Mouse (Mus musculus): ENCODE results near the gene 1520401A03Rik. TPM values are rescaled to one million over a fixed set of nuclear protein-coding genes. Genes with fewer than 3 reads are reported as not detected.

The 1520401A03Rik gene
- polyA plus RNA-seq, 1 experiment = 7.1 TPM

- no peak overlapping the region for H3K4me3 ChIP-seq (ENCODE audit: control insufficient read depth, low read depth, low read length)
- TF ChIP-seq CTCF (IDR thresholded peaks at IDR 0.05; ENCODE audit: control insufficient read depth, insufficient read depth, insufficient replicate concordance, low read depth, low read length) (no peak), POLR2A (IDR thresholded peaks at IDR 0.05; ENCODE audit: control insufficient read depth, low read depth, low read length) (no peak)
- H3K36me3 ChIP-seq (ENCODE audit: control insufficient read depth, insufficient read depth, low read length) = no peaks in the 10 kb centered on the region
- H3K4me1 ChIP-seq (ENCODE audit: control insufficient read depth, insufficient read depth, low read length) = peaks cover 19% of the 10 kb centered on the region
- no peaks in the 10 kb centered on the region; the same call in 1 of the 2 replicates for H3K27me3 ChIP-seq (ENCODE audit: control insufficient read depth, insufficient read depth, low read length)
- H3K27ac ChIP-seq (ENCODE audit: control insufficient read depth, insufficient read depth, low read depth, low read length) = no peak overlapping the region
Measured at GRCm38 (mm10) chr17:23681086-23681485, 41.5 kb downstream of the 1520401A03Rik start.

GRCm38 (mm10) chr17:23680336-23680735 lies 42.2 kb downstream of the 1520401A03Rik start:
- Histone ChIP-seq H3K27me3 (ENCODE audit: control insufficient read depth, insufficient read depth, low read length) (no peaks in the 10 kb centered on the region; the same call in 1 of the 2 replicates), H3K4me3 (ENCODE audit: control insufficient read depth, low read depth, low read length) (no peak overlapping the region), H3K27ac (ENCODE audit: control insufficient read depth, insufficient read depth, low read depth, low read length) (no peak overlapping the region), H3K4me1 (ENCODE audit: control insufficient read depth, insufficient read depth, low read length) (peaks cover 22% of the 10 kb centered on the region), H3K36me3 (ENCODE audit: control insufficient read depth, insufficient read depth, low read length) (no peaks in the 10 kb centered on the region)
- TF ChIP-seq CTCF (IDR thresholded peaks at IDR 0.05; ENCODE audit: control insufficient read depth, insufficient read depth, insufficient replicate concordance, low read depth, low read length) (no peak), POLR2A (IDR thresholded peaks at IDR 0.05; ENCODE audit: control insufficient read depth, low read depth, low read length) (no peak)

- Histone ChIP-seq H3K36me3 (ENCODE audit: control insufficient read depth, insufficient read depth, low read length) (no peaks in the 10 kb centered on the region), H3K4me3 (ENCODE audit: control insufficient read depth, low read depth, low read length) (peak within 1 kb of the TSS; percentile 12; the same call in 1 of the 2 replicates), H3K27me3 (ENCODE audit: control insufficient read depth, insufficient read depth, low read length) (no peaks in the 10 kb centered on the region; the same call in 1 of the 2 replicates), H3K27ac (ENCODE audit: control insufficient read depth, insufficient read depth, low read depth, low read length) (no peak within 1 kb of the TSS), H3K4me1 (ENCODE audit: control insufficient read depth, insufficient read depth, low read length) (peaks cover 27% of the 10 kb centered on the region)
- no peak for TF ChIP-seq CTCF (IDR thresholded peaks at IDR 0.05; ENCODE audit: control insufficient read depth, insufficient read depth, insufficient replicate concordance, low read depth, low read length)
- TF ChIP-seq POLR2A (IDR thresholded peaks at IDR 0.05; ENCODE audit: control insufficient read depth, low read depth, low read length) = no peak
Measured at GRCm38 (mm10) chr17:23679127-23679835, 43.3 kb downstream of the 1520401A03Rik start, which contains the start of gene Cldn6. Gene Cldn6 (plus strand): TSS chr17:23679249.

GRCm38 (mm10) chr17:23677236-23677679 lies 45.3 kb downstream of the 1520401A03Rik start, which contains the start of gene Tnfrsf12a:
Gene Tnfrsf12a (minus strand): TSS chr17:23677468.
- H3K36me3 ChIP-seq (ENCODE audit: control insufficient read depth, insufficient read depth, low read length) = no peaks in the 10 kb centered on the region
- no peaks in the 10 kb centered on the region; the same call in 1 of the 2 replicates for H3K27me3 ChIP-seq (ENCODE audit: control insufficient read depth, insufficient read depth, low read length)
- TF ChIP-seq CTCF (IDR thresholded peaks at IDR 0.05; ENCODE audit: control insufficient read depth, insufficient read depth, insufficient replicate concordance, low read depth, low read length) (no peak), POLR2A (IDR thresholded peaks at IDR 0.05; ENCODE audit: control insufficient read depth, low read depth, low read length) (peak; percentile 57)
- peak within 1 kb of the TSS; percentile 87 for H3K4me3 ChIP-seq (ENCODE audit: control insufficient read depth, low read depth, low read length)
- H3K4me1 ChIP-seq (ENCODE audit: control insufficient read depth, insufficient read depth, low read length) = peaks cover 33% of the 10 kb centered on the region
- H3K27ac ChIP-seq (ENCODE audit: control insufficient read depth, insufficient read depth, low read depth, low read length) = no peak within 1 kb of the TSS

GRCm38 (mm10) chr17:23676473-23677031 lies 46.0 kb downstream of the 1520401A03Rik start:
- H3K36me3 ChIP-seq (ENCODE audit: control insufficient read depth, insufficient read depth, low read length) = no peaks in the 10 kb centered on the region

GRCm38 (mm10) chr17:23675564-23676281 lies 46.9 kb downstream of the 1520401A03Rik start:
- H3K4me3 ChIP-seq (ENCODE audit: control insufficient read depth, low read depth, low read length) = no peak overlapping the region
- no peak overlapping the region; the same call in 1 of the 2 replicates for H3K27ac ChIP-seq (ENCODE audit: control insufficient read depth, insufficient read depth, low read depth, low read length)
- peaks cover 33% of the 10 kb centered on the region for H3K4me1 ChIP-seq (ENCODE audit: control insufficient read depth, insufficient read depth, low read length)
- no peaks in the 10 kb centered on the region; the same call in 1 of the 2 replicates for H3K27me3 ChIP-seq (ENCODE audit: control insufficient read depth, insufficient read depth, low read length)
- TF ChIP-seq CTCF (IDR thresholded peaks at IDR 0.05; ENCODE audit: control insufficient read depth, insufficient read depth, insufficient replicate concordance, low read depth, low read length) = no peak
- TF ChIP-seq POLR2A (IDR thresholded peaks at IDR 0.05; ENCODE audit: control insufficient read depth, low read depth, low read length) = no peak
- H3K36me3 ChIP-seq (ENCODE audit: control insufficient read depth, insufficient read depth, low read length) = no peaks in the 10 kb centered on the region

More at GRCm38 (mm10) chr17:23676473-23677031, 46.0 kb downstream of the 1520401A03Rik start:
- TF ChIP-seq POLR2A (IDR thresholded peaks at IDR 0.05; ENCODE audit: control insufficient read depth, low read depth, low read length) = no peak
- TF ChIP-seq CTCF (IDR thresholded peaks at IDR 0.05; ENCODE audit: control insufficient read depth, insufficient read depth, insufficient replicate concordance, low read depth, low read length) = no peak
- Histone ChIP-seq H3K27ac (ENCODE audit: control insufficient read depth, insufficient read depth, low read depth, low read length) (no peak overlapping the region), H3K4me1 (ENCODE audit: control insufficient read depth, insufficient read depth, low read length) (peaks cover 33% of the 10 kb centered on the region), H3K27me3 (ENCODE audit: control insufficient read depth, insufficient read depth, low read length) (no peaks in the 10 kb centered on the region; the same call in 1 of the 2 replicates), H3K4me3 (ENCODE audit: control insufficient read depth, low read depth, low read length) (peak overlapping the region; percentile 87)
